Mouse (Mus musculus) hindbrain, postnatal 0 days (tissue): ENCODE results near the gene Fam126a. TPM values are rescaled to one million over a fixed set of nuclear protein-coding genes. Genes with fewer than 3 reads are reported as not detected.

ENCODE experiments used
- ATAC-seq: fragments of 200-750 bp; cut with Nextera tagmentation; 2 replicates; pipeline ENCODE4 v1.8.0; 2017; ENCODE audit warnings: mild to moderate bottlenecking, moderate TSS enrichment, moderate library complexity
- DNase-seq: peaks from one replicate; pipeline ENCODE4 v3.0.0-alpha.2; 2015; ENCODE audit warnings: low spot score
- H3K27ac ChIP-seq: fragments of 300-500 bp; sonication (generic); 2 replicates; pipeline ENCODE4 v1.5.1; 2014; ENCODE audit warnings: mild to moderate bottlenecking
- H3K27me3 ChIP-seq: fragments of 300-500 bp; sonication (generic); 2 replicates; pipeline ENCODE4 v1.6.1; 2014; ENCODE audit warnings: low read length, mixed read lengths; ENCODE audit not compliant: insufficient read depth
- H3K36me3 ChIP-seq: fragments of 300-500 bp; sonication (generic); 2 replicates; pipeline ENCODE4 v1.6.1; 2014; ENCODE audit warnings: low read length, mixed read lengths; ENCODE audit not compliant: insufficient read depth
- H3K4me1 ChIP-seq: fragments of 300-500 bp; sonication (generic); 2 replicates; pipeline ENCODE4 v1.6.1; 2014; ENCODE audit warnings: antibody characterized with exemption, low read length, mixed read lengths; ENCODE audit not compliant: insufficient read depth
- H3K4me2 ChIP-seq: fragments of 300-500 bp; sonication (generic); 2 replicates; pipeline ENCODE4 v1.6.1; 2014; ENCODE audit warnings: low read depth, mild to moderate bottlenecking, low read length, moderate library complexity, mixed read lengths
- H3K4me3 ChIP-seq: fragments of 300-500 bp; sonication (generic); 2 replicates; pipeline ENCODE4 v1.5.1; 2014; ENCODE audit warnings: low read length
- H3K9ac ChIP-seq: fragments of 300-500 bp; sonication (generic); replicated peaks from 2 replicates; pipeline ENCODE4 v1.6.1; 2014; ENCODE audit warnings: mild to moderate bottlenecking, low read length, moderate library complexity, mixed read lengths
- H3K9me3 ChIP-seq: fragments of 300-500 bp; sonication (generic); 2 replicates; pipeline ENCODE4 v1.6.1; 2016; ENCODE audit warnings: low read length, mixed read lengths
- CTCF ChIP-seq: IDR thresholded peaks from 2 replicates; pipeline ENCODE4 v1.5.1; 2016; ENCODE audit warnings: antibody characterized with exemption, control low read depth, low read depth
- WGBS: fragments of 180-500 bp; shearing (Covaris S2); extraction: QIAGEN DNeasy Blood & Tissue Kit; methylation state at CpG from one replicate; pipeline ENCODE4 v1.1.7; 2014; 5-methylcytosine and 5-hydroxymethylcytosine counted together
- polyA plus RNA-seq: library from polyadenylated mRNA; unstranded; fragments of >200 nt; fragmentation: Nextera tagmentation; extraction: Ambion mirVana; gene quantifications from 2 replicates; pipeline ENCODE4 v1.2.1, GENCODE M21; 2015
- total RNA-seq: library from RNA; depleted of rRNA; stranded (reverse); fragments of >200 nt; gene quantifications from 2 replicates; pipeline ENCODE4 v1.2.3, GENCODE M21; 2014

Gene Fam126a
- total and polyA plus RNA-seq, 2 experiments from 2014 or later: 17.7 to 26.6 TPM

DNA sequence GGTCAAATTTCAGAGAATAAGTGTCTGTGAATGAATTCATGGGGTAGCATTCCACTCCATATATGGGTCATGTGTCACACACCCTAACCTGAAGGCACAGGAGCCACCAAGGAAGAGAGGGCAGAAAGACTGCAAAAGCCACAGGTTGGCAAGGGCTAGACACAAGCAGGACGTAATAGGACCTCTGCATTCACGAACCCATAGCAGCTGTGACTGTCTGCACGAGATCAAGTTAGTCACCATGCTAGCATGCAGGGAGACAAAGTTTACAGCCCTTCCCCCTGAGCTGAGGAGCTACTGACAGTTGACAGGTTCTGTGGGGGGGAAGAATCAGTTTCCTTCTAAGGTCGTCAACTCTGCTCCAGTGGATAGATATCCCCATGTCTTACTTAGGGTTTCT, 33.1 kb upstream of the Fam126a start:
- Histone ChIP-seq H3K9ac (no peak overlapping the region), H3K4me1 (no peaks in the 10 kb centered on the region), H3K4me3 (no peak overlapping the region), H3K9me3 (no peaks in the 10 kb centered on the region), H3K27ac (no peak overlapping the region), H3K27me3 (no peaks in the 10 kb centered on the region), H3K4me2 (no peak overlapping the region), H3K36me3 (no peaks in the 10 kb centered on the region)
- no peak for ATAC-seq
- no peak for TF ChIP-seq CTCF
- no peak for DNase-seq
- 89% methylated on average over 4 of the region's 4 CpGs for WGBS

DNA sequence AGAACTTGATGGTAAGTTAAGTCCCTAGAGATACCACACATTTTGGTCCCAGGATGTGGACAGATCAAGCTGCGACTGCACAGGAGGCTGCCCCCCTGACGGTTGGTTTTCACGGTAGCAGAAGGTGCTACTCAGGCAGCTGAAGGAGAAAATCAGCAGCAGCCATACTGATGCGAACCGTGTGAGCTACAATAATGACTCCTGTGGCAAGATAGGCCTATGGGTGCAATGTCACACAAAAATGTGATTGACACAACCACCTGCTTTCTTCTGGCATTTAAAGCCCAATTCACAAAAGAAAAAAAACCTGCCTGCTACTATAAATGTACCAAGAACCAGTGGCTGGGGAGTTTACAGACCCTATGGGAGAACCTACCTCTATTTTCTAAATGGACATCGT, 32.5 kb upstream of the Fam126a start:
- no peak overlapping the region for H3K4me3 ChIP-seq
- DNase-seq (no peak), ATAC-seq (no peak)
- no peaks in the 10 kb centered on the region for H3K4me1 ChIP-seq
- H3K9ac ChIP-seq: no peak overlapping the region
- no peak overlapping the region for H3K27ac ChIP-seq
- H3K36me3 ChIP-seq: no peaks in the 10 kb centered on the region
- no peak for TF ChIP-seq CTCF
- no peaks in the 10 kb centered on the region for H3K9me3 ChIP-seq
- 87% methylated on average over 6 of the region's 6 CpGs for WGBS
- H3K27me3 ChIP-seq: no peaks in the 10 kb centered on the region
- H3K4me2 ChIP-seq: no peak overlapping the region

DNA sequence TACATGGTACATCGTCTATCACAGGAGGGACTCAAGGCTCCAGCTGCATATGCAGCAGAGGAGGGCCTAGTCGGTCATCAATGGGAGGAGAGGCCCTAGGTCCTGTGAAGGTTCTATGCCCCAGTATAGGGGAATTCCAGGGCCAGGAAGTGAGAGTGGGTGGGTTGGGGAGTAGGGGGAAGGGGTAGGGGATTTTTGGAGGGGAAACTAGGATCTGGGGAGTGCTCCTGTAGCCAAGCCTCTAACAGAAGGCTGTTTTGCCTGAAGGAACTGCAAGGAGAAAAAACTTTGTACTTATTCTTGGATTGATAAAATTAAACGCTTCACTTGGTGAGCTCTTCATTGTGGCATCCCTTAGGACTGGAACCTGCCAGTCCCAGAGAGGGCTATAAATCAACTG, 30.5 kb upstream of the Fam126a start:
- H3K4me1 ChIP-seq: no peaks in the 10 kb centered on the region
- no peaks in the 10 kb centered on the region for H3K27me3 ChIP-seq

DNA sequence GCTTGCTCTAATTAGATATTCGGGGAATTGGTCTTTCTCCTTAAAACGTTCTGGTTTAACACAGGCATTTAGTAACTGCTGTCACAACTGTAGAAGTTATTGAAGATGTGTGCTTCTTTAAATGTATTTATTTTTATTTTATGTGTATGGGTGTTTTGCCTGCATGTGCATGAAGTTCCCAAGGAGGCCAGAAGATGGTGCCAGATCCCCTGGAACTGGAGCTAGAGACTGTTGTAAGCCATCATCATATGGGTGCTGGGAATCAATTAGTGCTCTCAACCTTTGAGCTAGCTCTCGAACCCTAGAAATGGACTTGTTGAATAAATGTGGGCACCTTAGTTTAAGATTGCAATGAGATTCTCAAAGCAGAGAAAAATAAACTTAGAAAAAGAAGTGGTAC, 27.1 kb upstream of the Fam126a start:
- Histone ChIP-seq H3K4me1 (no peaks in the 10 kb centered on the region), H3K4me2 (no peak overlapping the region), H3K9me3 (peaks cover 4% of the 10 kb centered on the region; the same call in 1 of the 2 replicates), H3K36me3 (no peaks in the 10 kb centered on the region), H3K9ac (no peak overlapping the region), H3K27me3 (no peaks in the 10 kb centered on the region), H3K27ac (no peak overlapping the region), H3K4me3 (no peak overlapping the region)
- no peak for ATAC-seq
- TF ChIP-seq CTCF: peak; percentile 35
- no peak for DNase-seq
- 68% methylated on average over 3 of the region's 3 CpGs for WGBS

More for the DNA sequence above, 30.5 kb upstream of the Fam126a start:
- ATAC-seq (no peak), DNase-seq (no peak)
- Histone ChIP-seq H3K9ac (no peak overlapping the region), H3K36me3 (no peaks in the 10 kb centered on the region), H3K27ac (no peak overlapping the region), H3K9me3 (no peaks in the 10 kb centered on the region), H3K4me2 (no peak overlapping the region), H3K4me3 (no peak overlapping the region)
- WGBS: 57% methylated on average over 3 of the region's 3 CpGs
- TF ChIP-seq CTCF: no peak

DNA sequence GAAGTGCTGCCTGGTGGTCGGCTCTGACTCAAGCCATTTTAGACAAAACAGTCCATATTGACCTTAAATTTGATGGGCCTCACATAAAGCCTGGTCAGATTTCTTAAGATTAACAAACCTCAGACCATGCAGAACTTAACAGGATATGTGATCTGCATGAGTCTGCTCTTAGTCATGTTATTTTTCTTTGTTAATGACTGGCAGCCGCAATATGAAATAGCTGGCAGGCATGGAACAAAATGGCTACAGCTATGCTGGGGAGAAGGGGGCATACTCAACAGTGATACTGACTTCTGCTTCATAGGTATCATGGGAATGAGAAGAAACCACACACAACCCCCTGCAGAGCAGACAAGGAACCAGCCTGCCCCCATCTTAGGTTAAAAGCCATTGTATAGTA, 26.4 kb upstream of the Fam126a start:
- Histone ChIP-seq H3K36me3 (no peaks in the 10 kb centered on the region), H3K9me3 (peaks cover 4% of the 10 kb centered on the region; the same call in 1 of the 2 replicates), H3K4me2 (no peak overlapping the region), H3K27ac (no peak overlapping the region), H3K4me3 (no peak overlapping the region), H3K27me3 (no peaks in the 10 kb centered on the region), H3K4me1 (no peaks in the 10 kb centered on the region), H3K9ac (no peak overlapping the region)
- WGBS: 90% methylated on average over 2 of the region's 2 CpGs
- ATAC-seq (no peak), DNase-seq (no peak)
- TF ChIP-seq CTCF: no peak

DNA sequence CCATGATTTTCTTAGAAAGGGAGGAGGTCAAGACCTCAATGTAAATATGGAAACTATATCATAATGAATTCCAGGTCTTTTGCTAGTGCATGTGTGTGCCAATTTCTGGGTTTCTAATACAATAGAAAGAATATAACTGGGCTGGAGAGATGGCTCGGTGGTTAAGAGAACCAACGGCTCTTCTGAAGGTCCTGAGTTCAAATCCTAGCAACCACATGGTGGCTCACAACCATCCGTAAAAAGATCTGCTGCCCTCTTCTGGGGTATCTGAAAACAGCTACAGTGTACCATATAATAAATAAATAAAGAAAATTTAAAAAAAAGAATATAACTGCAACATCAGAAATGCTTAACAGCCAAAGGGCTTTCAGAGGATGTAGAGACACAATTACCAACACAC, 23.9 kb upstream of the Fam126a start:
- Histone ChIP-seq H3K36me3 (no peaks in the 10 kb centered on the region), H3K27me3 (no peaks in the 10 kb centered on the region), H3K9me3 (peaks cover 4% of the 10 kb centered on the region; the same call in 1 of the 2 replicates), H3K4me3 (no peak overlapping the region), H3K4me1 (no peaks in the 10 kb centered on the region), H3K9ac (no peak overlapping the region), H3K27ac (no peak overlapping the region), H3K4me2 (no peak overlapping the region)
- DNase-seq (no peak), ATAC-seq (no peak)
- 89% methylated on average over 3 of the region's 3 CpGs for WGBS
- TF ChIP-seq CTCF: no peak

DNA sequence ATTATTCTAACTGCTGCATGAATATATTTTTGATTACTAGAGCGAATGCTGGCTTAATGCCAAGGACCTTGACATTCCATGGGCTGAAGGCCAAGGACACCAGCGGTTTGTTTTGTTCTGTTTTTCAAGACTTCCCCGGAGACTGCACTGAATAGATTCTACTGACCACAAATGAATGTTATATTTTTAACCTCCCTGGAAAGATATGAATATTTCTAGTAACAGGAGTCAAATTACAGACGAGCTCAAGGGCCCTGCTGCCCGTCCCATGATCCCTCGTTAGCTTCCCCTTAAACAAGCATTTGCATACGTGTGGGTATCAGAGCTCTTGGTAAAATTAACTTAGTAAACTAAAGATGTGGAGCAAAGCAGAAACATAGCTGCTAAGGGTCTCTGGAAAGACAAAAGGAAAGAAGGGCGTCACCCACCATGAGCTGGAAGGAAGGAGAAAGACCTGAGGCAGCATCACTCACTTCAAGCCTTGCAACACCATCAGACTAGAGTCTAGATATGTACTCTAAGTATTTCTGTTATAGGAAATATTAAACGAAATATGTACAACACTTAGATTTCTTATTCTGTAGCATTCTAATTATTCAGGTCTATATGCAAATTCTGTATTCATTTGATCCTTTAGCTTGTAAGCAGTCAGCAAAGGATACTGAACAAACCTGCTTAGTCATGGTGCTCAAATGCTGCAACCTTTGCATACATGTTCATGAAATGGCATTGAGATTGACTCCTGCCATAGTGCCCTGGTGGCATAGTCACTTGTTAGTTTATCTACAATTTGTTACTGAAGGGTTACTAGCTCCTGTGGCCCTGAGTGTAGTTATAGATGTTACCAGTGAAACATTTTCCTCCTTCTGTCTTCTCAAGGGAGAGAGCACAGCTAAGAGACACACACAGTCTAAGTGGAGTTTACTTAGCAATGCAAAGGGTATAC, 23.0 kb upstream of the Fam126a start:
- no peaks in the 10 kb centered on the region for H3K4me1 ChIP-seq
- H3K36me3 ChIP-seq: no peaks in the 10 kb centered on the region
- H3K9ac ChIP-seq: no peak overlapping the region
- DNase-seq (peak; percentile 72), ATAC-seq (no peak)
- TF ChIP-seq CTCF: no peak
- no peak overlapping the region for H3K4me2 ChIP-seq
- no peaks in the 10 kb centered on the region for H3K27me3 ChIP-seq
- H3K27ac ChIP-seq: 0 out of 2 replicates have a peak overlapping the region, but pooled peaks have one; percentile 32
- no peak overlapping the region for H3K4me3 ChIP-seq
- H3K9me3 ChIP-seq: peaks cover 4% of the 10 kb centered on the region; the same call in 1 of the 2 replicates
- WGBS: 34% methylated on average over 9 of the region's 9 CpGs
